Mouse (Mus musculus) neural tube, postnatal 0 days (tissue): ENCODE results near the gene Cnot6. TPM values are rescaled to one million over a fixed set of nuclear protein-coding genes. Genes with fewer than 3 reads are reported as not detected.

Experiments
- polyA plus RNA-seq: library from polyadenylated mRNA; unstranded; fragments of >200 nt; fragmentation: Nextera tagmentation; extraction: Ambion mirVana; gene quantifications from 2 replicates; pipeline ENCODE4 v1.2.1, GENCODE M21; 2015

Gene Cnot6
- polyA plus RNA-seq = 26.5 and 29.1 TPM in 2 replicates

DNA sequence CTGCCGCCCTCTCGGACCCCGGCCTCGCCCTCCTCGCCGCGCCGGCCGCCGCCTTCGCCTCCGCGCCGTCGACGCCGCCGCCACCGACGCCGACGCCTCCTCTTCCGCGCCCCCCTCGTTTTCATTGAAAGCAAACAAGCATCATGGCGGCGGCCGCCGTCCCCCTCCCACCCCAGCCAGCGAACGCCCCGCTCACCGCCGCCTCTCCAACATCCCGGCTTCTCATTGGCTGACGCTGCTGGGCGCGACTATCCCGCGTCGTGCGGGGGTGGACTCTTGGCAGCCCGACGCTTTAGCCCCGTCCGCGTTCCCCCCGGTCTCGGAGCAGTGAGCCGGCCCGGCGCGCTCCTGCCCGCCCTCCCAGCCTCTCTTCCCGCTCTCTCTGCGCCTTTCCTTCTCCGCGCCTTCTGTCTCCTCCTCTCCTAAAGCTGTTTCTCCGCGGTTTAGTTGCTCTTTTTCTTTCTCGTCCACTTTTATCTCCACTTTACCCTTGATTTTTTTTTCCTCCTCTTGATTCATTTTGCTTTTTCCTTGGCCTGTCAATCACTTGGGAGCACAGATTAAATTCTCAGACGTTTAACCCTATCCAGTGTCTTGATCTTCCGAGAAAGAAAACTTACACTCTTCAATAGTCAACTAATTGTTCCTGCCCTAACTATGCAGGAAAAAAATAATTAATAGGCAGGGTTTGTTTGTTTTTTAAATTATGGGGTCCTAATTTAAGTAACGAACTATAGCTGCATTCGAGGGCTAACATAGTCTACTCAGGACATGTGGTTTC is at the start of gene Cnot6:
Cnot6 (minus strand) TSS at position 169 of the 781 bp plus-strand sequence.

DNA sequence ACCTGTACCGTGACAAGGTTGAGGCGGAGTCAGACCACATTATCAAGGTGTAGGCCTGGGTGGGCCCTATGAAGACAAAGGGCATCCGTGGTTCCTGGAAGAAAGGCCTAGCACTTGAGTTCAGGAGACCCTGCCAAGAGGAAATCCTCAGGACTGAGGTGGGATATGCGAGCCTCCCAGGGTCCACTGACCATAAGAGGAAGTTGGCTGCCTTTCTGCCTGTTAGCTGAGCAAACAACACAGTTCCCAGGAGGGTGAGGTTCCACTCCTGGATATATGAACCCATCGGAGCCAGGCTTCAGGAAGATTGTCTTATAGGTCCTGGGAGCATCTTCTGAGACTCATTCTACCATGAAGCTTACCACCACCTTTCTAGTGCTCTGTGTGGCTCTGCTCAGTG is 49.2 kb downstream of the Cnot6 start, which contains the start of gene Scgb3a1:
Scgb3a1 (plus strand) TSS at position 301 of the 400 bp plus-strand sequence.

Other genes with a start within 250 kb of the Cnot6 start
- not detected in 2 replicates for gene Olfr1386, start 247.7 kb downstream of the Cnot6 start, polyA plus RNA-seq
- gene Olfr1385, start 223.7 kb downstream of the Cnot6 start, polyA plus RNA-seq = not detected in 2 replicates
- not detected in 2 replicates for gene Olfr1384, start 206.0 kb downstream of the Cnot6 start, polyA plus RNA-seq
- gene Olfr1383, start 193.1 kb downstream of the Cnot6 start, polyA plus RNA-seq = not detected in 2 replicates
- gene Olfr1382, start 184.5 kb downstream of the Cnot6 start, polyA plus RNA-seq = not detected in 2 replicates
- not detected in 2 replicates for gene Olfr1381, start 169.3 kb downstream of the Cnot6 start, polyA plus RNA-seq
- not detected in 2 replicates for gene Olfr1380, start 155.8 kb downstream of the Cnot6 start, polyA plus RNA-seq
- 0.95 and 1.4 TPM in 2 replicates for gene Flt4, start 103.5 kb downstream of the Cnot6 start, polyA plus RNA-seq
- gene Scgb3a1, start 49.1 kb downstream of the Cnot6 start, polyA plus RNA-seq = 0.53 and 1.1 TPM in 2 replicates
- 3.8 and 4.3 TPM in 2 replicates for gene Gfpt2, start 81.5 kb upstream of the Cnot6 start, polyA plus RNA-seq
- gene Mapk9, start 134.0 kb upstream of the Cnot6 start, polyA plus RNA-seq = 75.0 and 81.6 TPM in 2 replicates
- gene Rasgef1c, start 189.1 kb upstream of the Cnot6 start, polyA plus RNA-seq = 32.9 and 36.5 TPM in 2 replicates